Mouse (Mus musculus): ENCODE data around the gene Gucy1b2.

Gene Gucy1b2

GRCm38 (mm10) chr14:62363774-62364173 lies 92.3 kb downstream of the Gucy1b2 start:
- DNase-seq (ENCODE audit: low read depth): no peak

- DNase-seq (ENCODE audit: low read depth): no peak
Observed at GRCm38 (mm10) chr14:62361263-62361980, 94.7 kb downstream of the Gucy1b2 start.

GRCm38 (mm10) chr14:62355201-62355600 lies 100.9 kb downstream of the Gucy1b2 start:
- no peak for DNase-seq (ENCODE audit: low read depth)

DNA sequence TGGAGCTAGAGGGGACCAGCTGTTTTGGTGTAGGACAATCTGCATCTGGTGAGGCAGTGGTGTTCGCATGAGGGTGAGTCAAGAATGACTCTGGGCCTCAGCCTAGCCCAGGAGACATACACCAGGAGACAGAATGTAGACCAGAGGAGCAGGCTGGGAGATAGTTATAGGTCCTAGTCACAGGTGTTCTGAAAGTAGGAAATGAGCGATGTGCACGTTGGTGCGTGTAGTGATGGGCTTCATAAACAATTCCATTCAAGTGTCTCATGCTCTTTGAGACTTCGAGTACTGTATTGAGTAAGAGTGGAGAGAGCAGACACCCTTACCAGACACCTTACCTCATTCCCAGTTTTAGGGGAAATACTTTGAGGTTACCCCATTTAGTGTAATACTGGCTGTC lies 102.3 kb downstream of the Gucy1b2 start:
- DNase-seq (ENCODE audit: low read depth): no peak

DNA sequence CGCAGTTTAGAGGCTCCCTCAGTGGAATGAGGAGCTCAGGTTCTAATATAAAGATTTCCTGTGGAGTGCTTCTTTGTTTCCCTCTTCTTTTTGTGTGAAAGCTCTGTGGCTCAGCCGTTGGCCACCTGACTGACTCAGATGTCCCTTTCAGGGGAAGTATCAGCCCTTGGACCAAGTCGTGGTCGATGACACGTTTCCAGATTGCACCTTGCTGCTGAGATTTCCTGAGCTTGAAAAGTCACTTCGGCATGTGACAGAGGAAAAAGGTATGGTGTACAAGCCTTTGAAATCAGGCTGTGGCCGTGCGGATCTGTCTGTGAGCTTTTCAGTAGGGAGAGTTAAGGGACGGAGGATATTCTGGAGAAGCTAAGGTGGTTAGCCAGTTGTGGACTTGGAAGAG lies 102.7 kb downstream of the Gucy1b2 start:
- DNase-seq (ENCODE audit: low read depth): no peak

GRCm38 (mm10) chr14:62350890-62351289 lies 105.2 kb downstream of the Gucy1b2 start:
- DNase-seq (ENCODE audit: low read depth): no peak

DNA sequence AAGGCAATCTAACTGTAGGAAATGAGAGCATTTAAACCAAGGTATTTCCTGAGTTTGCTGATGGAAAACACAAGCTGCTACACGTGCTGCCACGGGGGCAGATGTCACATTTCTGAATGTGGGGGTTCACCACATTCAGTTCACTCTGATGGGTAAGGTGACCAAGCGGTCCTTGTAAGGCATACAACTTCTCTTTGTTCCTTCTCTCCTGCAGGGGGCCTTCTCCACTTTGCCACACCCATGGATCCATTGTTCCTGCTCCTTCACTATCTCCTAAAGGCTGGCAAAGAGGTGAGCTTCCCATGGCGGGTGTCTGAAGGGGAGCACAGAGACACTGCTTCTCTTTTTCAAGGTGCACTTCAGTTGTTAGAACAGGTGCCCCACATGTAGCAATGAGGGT lies 105.9 kb downstream of the Gucy1b2 start:
- DNase-seq (ENCODE audit: low read depth): no peak

DNA sequence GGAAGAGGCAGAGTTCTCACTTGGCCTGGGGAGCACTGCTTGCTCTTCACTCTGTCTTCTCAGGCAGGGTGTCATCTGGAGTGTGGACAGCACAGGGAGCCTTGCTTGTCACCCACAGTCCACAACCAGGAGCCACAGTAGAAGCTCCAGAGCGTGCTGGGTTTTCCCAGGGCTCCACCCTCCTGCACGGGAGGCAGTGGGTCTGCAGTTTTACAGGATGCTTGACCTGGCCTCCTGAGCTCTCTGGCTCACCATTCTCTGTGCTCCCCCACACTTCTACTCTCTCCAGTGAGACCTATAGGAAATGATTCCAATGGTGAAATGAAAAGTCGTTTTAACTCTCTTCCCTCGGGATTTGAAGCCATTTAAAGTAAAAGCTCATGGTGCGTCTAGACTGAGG lies 106.3 kb downstream of the Gucy1b2 start:
- no peak for DNase-seq (ENCODE audit: low read depth)

- DNase-seq (ENCODE audit: low read depth): no peak
Observed at GRCm38 (mm10) chr14:62347103-62347502, 109.0 kb downstream of the Gucy1b2 start.

- no peak for DNase-seq (ENCODE audit: low read depth)
Observed at GRCm38 (mm10) chr14:62346570-62346969, 109.5 kb downstream of the Gucy1b2 start.

All from c-Kit-positive CD71-negative TER-119-negative erythroid progenitor cells, embryonic 14.5 days (primary cell).